Mouse (Mus musculus): ENCODE measurements around the gene Gm5580.
"Not testable (repeated sequence)": the region's sequence is repeated elsewhere in the genome, so short reads cannot be mapped to it uniquely, and the experiment has no call there.

Gm5580 gene

GRCm38 (mm10) chr6:116550841-116551240 is at the start of gene Gm5580:
Gm5580 (plus strand) TSS chr6:116551141.
- DNase-seq (ENCODE audit: low read depth, low spot score) = not testable (repeated sequence)

- DNase-seq (ENCODE audit: low read depth, low spot score) = not testable (repeated sequence)
These were observed 44.5 kb upstream of the Gm5580 start, which contains the start of gene Olfr212 for GRCm38 (mm10) chr6:116506302-116507003. Olfr212 (plus strand) TSS chr6:116506516.

- DNase-seq (ENCODE audit: low read depth, low spot score) = no peak
These were observed 36.1 kb upstream of the Gm5580 start for GRCm38 (mm10) chr6:116514832-116515231.

- no peak for DNase-seq (ENCODE audit: low read depth, low spot score)
These were observed 12.8 kb upstream of the Gm5580 start, which contains the start of gene Olfr213 for GRCm38 (mm10) chr6:116538156-116538555. Olfr213 (plus strand) TSS chr6:116538456.

GRCm38 (mm10) chr6:116542500-116542899 is 8.4 kb upstream of the Gm5580 start:
- DNase-seq (ENCODE audit: low read depth, low spot score) = no peak

- DNase-seq (ENCODE audit: low read depth, low spot score) = no peak
These were observed 3.0 kb downstream of the Gm5580 start, which contains the start of gene Olfr214 for GRCm38 (mm10) chr6:116553935-116554334. Olfr214 (plus strand) TSS chr6:116554235.

- DNase-seq (ENCODE audit: low read depth, low spot score) = no peak
These were observed 4.0 kb downstream of the Gm5580 start for GRCm38 (mm10) chr6:116554952-116555351.

- DNase-seq (ENCODE audit: low read depth, low spot score) = peak; percentile 27
These were observed 18.9 kb downstream of the Gm5580 start for GRCm38 (mm10) chr6:116569834-116570233.

- no peak for DNase-seq (ENCODE audit: low read depth, low spot score)
These were observed 33.2 kb downstream of the Gm5580 start, which contains the start of gene Olfr215 for GRCm38 (mm10) chr6:116584095-116584494. Olfr215 (minus strand) TSS chr6:116584195.

- not testable (repeated sequence) for DNase-seq (ENCODE audit: low read depth, low spot score)
These were observed 50.0 kb downstream of the Gm5580 start for GRCm38 (mm10) chr6:116600969-116601368.

Measured in retina, postnatal 7 days (tissue).